Mouse (Mus musculus): Measurements from ENCODE around the gene St6gal1.

Gene St6gal1

DNA sequence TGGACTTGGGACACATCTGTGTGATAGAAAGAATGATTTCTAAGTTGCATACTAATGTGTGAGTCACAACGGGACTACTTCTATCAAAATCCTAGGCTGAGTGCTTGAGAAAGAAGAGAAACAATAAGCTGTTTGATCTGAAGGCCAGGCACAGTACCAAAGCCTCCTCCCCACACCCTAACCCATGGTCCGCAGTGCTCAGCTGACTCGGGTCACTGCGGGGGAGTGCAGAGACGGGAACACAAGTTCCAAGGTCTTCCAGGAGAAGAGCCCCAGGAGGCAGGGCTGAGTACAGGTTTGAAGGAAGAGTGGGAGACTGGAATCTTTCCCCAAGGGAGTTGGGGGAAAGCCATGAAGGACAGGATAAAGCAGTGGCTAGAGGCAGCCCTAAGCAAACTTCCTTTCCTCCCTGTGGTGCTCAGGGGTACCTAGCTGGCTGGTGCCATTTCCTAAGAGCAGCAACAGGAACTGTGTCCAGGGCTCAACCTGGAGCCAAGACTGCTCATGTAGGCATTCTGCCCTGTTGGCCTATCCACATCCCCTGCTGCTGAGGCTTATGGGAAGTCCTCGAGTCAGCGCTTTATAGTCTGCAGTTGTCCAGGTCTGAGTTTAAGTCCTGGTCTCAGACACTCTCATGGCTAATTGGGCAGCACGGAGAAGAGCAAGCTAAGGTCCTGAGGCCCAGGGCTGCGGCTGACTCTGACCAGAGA lies 48.1 kb downstream of the St6gal1 start:
- TF ChIP-seq GATA4 (IDR thresholded peaks at IDR 0.05; ENCODE audit: insufficient replicate concordance, low read length) = no peak

DNA sequence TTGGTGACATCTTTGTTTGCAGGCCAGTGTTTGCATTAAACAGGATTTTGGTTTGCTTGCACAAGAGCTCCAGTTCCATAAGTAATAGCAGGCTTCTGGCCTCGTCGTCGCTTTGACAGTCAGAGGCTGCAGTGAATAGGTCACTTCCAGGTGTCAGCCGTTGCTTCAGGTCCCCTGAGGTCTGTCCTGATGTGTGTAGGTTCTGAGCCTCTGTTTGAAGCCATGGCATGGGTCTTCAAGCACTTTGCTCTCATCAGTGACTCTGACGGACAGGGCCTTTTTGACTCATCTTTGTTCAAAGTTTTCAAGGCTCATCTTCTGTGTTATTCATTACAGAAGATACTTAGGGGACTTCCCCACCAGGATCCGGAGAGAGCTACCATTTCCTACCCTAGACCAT lies 49.5 kb downstream of the St6gal1 start:
- no peak for TF ChIP-seq GATA4 (IDR thresholded peaks at IDR 0.05; ENCODE audit: insufficient replicate concordance, low read length)

DNA sequence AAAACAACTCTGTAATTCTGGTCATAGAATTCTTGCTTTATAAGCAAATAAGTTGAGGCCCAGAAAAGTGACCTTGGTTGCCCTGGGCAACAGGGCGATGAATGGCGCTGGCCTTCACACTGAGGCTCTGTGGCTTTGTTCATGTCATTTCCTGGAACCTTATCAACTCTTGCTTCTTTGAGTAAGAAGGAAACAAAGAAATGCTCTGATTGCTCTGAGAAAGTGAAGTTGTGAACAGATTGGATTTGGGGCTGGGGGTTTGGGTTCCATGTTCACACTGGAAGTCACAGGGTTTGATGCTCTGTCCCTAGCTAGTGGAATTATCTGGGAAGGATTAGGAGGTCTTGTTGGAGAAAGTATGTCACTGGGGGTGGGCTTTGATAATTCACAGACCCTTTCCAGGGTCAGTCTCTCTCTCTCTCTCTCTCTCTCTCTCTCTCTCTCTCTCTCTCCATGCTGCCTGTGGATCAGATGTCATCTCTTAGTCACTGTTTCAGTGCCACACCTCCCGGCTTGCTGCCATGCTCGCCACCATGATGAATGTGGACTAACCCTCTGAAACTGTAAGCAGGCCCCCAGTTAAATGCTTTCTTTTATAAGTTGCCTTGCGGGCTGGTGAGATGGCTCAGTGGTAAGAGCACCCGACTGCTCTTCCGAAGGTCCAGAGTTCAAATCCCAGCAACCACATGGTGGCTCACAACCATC lies 50.2 kb downstream of the St6gal1 start:
- TF ChIP-seq GATA4 (IDR thresholded peaks at IDR 0.05; ENCODE audit: insufficient replicate concordance, low read length) = no peak

DNA sequence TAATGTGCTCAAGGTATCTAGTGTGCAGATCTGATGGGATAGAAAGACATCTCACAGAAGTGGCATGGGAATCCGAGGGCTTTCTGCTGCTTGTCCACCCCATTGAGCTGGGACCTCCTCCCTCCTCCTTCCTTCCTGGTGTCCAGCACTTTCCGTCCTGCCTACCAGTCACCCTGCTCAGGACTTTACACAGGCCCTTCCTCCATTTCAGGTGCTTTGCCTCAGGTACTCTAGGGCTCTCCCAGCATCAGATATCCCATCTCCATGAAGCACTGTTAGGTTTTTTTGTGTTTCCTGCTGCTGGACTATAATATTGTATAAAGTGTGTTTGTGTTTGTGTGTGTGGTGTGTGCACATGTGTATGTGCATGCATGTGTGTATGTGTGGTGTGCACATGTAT lies 51.1 kb downstream of the St6gal1 start:
- no peak for TF ChIP-seq GATA4 (IDR thresholded peaks at IDR 0.05; ENCODE audit: insufficient replicate concordance, low read length)

DNA sequence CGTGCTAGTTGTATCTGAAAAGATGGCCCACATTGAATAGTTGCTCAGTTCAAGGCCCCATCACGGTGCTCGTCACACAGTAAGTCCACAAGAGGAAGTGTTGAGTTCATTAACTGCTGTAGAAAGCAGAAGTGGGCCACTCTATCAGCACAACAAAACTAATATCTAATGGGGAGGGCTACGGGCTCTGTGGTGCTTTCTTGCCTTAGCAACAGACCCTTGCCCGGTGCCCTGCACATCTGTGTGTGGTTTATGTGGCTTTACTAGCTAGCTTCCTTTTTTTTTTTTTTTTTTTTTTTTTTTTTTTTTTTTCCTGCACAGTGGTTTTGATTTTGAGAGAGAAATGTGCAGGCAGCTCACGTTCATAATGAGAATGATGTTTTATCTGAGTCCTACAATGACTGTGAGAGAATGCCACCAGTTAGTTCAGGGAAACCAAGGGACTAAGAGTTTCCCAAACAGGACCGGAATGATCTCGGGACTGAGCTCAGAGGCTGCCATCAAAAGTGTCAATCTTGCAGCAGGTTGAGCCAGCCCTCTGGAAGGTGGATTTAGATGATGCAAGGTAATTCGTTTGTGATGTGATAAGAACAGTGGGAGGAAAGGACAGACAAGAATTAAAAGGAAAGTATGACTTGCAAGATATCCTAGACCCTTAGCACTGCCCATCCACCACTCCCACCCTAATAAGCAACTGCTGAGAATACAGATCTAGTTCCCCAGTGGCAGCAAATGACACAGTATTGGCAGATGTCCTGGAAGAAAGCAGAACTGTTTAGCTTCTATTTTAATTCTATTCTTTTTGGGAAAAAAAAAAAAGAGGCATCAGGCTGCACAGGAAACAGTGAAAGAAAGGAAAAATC lies 55.6 kb downstream of the St6gal1 start:
- TF ChIP-seq GATA4 (IDR thresholded peaks at IDR 0.05; ENCODE audit: insufficient replicate concordance, low read length) = no peak

DNA sequence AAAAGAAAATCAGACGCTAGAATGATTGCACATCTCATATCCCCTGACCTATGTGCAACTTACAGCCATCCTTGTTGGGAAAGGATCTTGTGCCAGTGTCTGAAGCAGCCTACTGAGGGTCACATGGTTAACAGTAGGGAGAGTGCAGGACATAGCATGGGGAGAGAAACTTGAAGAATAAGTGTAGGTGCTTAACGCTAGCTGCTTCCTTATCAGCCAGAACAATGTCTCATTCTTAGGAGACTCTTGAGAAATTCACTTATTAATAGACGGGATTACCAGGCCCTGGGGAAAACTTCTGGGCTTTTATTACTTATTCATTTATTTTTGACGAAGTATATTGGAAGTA lies 56.2 kb downstream of the St6gal1 start:
- TF ChIP-seq GATA4 (IDR thresholded peaks at IDR 0.05; ENCODE audit: insufficient replicate concordance, low read length) = no peak

DNA sequence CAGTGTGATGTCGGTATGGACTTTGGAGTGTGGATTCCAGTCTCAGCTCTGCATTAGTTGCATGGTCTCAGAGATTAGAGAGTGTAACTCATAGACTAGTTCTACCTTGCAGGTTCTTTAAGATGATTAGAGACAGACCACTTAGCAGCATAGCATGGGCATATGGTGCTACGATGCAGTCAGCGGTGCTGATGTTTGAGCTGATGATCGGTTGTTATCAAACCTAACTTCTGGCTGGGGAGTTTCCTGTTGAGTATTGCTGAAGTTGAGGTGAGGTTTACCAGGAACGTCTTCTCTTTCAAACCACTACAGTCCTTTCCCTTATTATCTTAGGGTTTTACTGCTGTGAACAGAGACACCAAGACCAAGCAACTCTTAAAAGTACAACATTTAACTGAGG lies 57.7 kb downstream of the St6gal1 start:
- TF ChIP-seq GATA4 (IDR thresholded peaks at IDR 0.05; ENCODE audit: insufficient replicate concordance, low read length) = no peak

DNA sequence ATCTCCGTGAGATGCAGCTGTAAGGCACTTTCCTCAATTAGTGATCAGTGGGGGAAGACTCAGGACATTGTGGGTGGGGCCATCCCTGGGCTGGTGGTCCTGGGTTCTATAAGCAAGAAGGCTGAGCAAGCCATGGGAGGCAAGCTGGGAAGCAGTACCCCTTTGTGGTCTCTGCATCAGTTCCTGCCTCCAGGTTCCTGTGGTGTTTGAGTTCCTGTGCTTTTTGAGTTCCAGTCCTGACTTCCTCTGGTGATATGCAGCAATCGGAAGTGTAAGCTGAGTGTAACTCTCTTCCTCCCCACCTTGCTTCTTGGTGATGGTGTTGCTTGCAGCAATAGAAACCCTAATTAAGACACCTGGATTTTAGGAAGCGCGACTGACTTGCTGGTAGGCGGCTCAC lies 58.4 kb downstream of the St6gal1 start:
- no peak for TF ChIP-seq GATA4 (IDR thresholded peaks at IDR 0.05; ENCODE audit: insufficient replicate concordance, low read length)

DNA sequence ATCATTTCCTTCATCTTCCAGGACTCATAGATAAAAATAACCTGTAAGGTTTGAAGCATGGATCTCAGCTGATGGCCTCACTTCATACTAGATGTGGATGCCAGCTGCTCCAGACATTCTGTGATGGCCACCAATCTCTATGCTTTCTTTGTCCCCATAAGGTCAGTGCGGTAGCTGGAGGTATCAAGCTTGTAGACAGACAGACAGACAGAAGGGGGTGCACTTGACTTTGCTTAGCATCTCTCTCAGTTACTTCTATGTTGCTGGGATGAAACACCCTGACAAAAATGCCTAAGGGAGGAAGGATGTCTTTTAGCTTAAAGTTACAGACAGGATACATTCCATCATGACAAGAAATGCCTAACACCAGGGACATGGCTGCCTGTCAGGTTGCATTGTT lies 59.1 kb downstream of the St6gal1 start:
- TF ChIP-seq GATA4 (IDR thresholded peaks at IDR 0.05; ENCODE audit: insufficient replicate concordance, low read length) = no peak

DNA sequence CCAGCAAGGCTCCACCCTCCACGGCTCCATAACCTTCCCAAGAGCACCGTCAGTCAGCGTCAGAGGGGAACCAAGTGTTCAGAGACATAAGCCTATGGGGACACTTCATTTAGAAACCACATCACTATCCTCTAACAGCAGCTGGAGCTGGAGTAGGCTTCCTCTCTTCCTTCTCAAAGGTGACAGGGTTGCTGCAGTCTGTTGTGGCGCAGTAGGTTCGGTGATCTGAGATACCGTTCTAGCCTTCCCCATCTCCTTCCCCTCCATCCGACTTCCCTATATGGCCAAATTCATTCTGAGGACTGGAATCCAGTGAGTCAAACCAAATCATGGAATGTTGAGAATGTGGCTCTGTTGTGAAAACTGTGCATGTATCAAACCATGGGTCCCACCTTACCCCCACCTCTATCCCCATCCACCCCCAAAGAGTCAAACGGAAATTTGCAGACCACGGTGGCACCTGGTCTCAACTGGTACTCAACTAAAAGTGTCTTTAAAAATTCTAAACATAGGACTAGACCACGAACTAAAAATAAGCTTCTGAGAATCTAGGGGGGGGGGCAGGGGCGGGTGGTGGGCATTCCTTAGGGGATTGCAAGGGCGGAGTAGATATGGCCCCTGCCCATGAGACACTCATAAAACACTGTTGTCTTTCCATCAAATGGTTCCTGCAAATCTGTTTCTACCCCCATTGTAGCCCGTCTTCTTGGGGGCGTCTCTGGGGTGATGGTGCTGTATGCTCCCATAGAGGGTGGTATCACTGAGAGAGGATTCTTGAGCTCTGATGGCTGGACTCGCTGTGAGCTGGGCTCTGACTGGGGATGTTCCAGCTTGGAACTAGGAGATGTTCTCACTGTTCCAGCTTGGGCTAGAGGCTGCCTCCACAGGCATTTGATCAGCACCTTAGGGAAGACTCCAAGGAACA lies 60.2 kb downstream of the St6gal1 start:
- no peak for TF ChIP-seq GATA4 (IDR thresholded peaks at IDR 0.05; ENCODE audit: insufficient replicate concordance, low read length)

DNA sequence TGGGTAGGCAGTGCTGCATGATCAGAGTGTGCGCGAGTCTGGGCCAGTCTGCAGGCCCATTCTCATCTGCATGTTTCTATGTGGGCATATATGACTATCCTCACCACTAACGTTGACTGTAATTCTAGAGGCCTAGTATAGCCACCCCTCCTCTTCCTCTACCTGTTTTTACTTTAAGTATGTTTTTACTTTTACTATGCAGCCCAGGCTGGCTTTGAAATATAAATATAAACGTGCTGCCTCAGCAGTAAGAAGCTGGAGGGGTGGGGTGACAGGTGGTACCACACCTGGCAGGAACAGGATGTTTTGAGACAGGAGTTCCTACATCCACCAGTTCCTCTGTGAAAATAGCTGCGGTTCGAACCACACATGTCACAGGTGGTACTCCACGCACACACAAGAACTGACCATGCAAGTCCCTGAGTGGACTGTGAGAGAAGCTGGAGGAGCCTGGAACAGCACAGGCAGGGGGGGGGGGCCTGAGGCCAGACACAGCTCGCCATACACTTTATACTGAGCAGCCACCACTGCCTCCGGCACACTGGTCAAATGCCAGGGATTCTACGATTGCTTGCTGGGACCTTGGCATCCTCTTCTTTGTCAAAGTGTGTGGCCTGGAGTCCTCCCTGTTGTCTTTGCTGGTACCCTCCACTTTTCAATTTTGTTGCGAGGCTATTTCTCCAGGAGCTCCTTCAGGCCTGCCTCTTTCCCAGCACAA lies 62.0 kb downstream of the St6gal1 start:
- no peak for TF ChIP-seq GATA4 (IDR thresholded peaks at IDR 0.05; ENCODE audit: insufficient replicate concordance, low read length)

DNA sequence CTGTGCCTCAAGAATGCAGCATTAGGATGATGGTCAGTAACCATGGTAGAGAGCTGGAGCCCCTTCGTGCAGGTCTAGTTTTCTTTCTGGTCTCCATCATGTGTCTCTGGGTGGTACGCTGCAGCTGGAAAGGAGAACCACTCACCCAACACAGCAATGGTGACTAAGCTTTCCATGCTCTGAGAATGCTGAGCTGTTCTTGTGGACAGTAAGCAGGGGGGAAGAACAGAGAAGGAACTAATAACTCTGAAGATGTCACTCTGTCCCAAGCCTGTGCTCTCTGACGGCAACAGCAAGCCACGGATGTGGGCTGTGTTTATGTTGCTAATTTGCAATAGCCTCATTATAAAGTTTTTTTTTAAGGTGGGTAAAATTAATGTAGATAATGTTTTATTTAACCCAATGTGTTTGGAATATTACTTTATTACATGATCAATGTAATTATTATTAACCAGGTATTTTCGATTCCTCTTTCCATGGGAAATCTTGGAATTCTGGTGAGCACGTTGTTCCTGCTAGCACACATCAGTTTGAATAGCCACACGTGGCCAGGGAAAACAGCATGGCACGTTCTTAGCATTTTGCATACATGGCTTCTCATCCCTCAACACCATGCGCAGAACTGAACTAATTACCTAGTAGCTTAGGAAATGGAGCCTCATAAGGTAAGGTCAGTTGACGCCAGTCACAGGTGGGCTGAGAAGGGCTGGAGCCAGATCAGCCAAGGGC lies 62.9 kb downstream of the St6gal1 start:
- no peak for TF ChIP-seq GATA4 (IDR thresholded peaks at IDR 0.05; ENCODE audit: insufficient replicate concordance, low read length)

DNA sequence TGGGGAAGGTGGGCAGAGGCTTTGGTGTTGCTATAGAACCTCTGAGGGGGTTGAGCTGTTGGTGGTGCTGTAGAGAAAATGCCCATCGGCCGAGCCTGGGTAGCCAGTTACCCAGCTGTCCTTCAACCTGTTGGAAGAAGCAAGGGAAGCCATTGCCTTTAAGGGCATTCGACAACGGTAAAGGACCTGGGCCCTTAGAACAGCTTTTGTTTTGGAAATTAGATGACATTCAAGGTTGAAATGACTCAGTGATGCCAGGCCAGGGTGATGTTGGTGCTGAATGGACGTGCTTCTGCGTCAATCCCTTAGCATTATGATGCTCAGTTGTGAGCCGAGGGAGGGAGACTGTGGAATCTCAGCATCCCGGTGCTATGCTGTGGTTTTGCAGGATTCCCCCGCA lies 63.6 kb downstream of the St6gal1 start:
- TF ChIP-seq GATA4 (IDR thresholded peaks at IDR 0.05; ENCODE audit: insufficient replicate concordance, low read length) = no peak

DNA sequence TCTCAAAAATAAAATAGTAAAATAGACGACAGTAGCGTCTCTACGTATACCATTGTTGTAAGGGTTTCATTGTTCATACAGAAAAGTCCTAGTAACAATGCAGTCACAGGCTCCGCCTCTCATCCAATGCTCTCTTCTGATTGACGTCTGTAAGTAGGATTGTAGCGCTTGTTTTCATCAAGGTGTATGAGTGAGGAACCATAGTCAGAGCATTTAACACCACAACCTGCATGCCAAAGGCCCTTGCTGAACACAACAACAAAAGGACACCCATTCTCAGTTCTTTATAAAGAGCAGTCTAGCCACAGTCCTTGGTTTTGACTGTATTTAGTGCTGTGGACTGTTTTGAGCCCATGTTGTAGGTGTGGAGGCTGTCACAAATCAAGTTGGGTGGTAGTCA lies 64.9 kb downstream of the St6gal1 start:
- TF ChIP-seq GATA4 (IDR thresholded peaks at IDR 0.05; ENCODE audit: insufficient replicate concordance, low read length) = no peak

Data from liver, adult (tissue).